Mouse (Mus musculus) cortical plate, adult 2 months (tissue): ENCODE measurements around the gene Unc5b.

ENCODE experiments used
- CTCF ChIP-seq: fragments of 200-500 bp; IDR thresholded peaks from 2 replicates; pipeline ENCODE4 v1.5.1; 2011; ENCODE audit warnings: mild to moderate bottlenecking, control low read depth, low read length; ENCODE audit not compliant: insufficient read depth; ENCODE audit errors: extremely low read depth
- POLR2A ChIP-seq: fragments of 200-500 bp; IDR thresholded peaks from 2 replicates; pipeline ENCODE4 v1.6.1; 2011; ENCODE audit warnings: mild to moderate bottlenecking, low read length, control low read depth; ENCODE audit not compliant: insufficient read depth; ENCODE audit errors: extremely low read depth

DNA sequence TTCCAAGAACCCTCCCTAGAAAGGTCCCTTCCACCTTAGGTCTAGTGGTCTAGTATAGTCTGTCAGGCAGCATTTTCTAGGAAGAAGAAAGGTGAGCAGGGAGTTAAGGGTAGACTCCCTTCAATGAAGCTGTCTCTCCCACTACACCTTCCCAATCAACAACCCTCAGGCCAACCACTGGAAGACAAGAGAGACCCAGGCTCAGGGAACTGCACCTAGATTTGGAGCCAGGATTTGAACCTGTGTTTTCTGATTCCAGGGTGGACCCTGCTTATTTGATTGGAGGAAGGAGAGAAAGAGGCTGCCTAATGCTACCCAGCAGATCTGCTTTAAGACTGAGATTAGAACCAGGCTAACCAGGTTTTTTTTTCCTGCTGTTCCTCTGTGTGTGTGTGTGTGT lies 10.1 kb downstream of the Unc5b start:
- TF ChIP-seq CTCF, result no peak
- no peak for TF ChIP-seq POLR2A
